Mouse (Mus musculus) midbrain, embryonic 16.5 days (tissue): ENCODE results near the gene Mxra8. TPM values are rescaled to one million over a fixed set of nuclear protein-coding genes. Genes with fewer than 3 reads are reported as not detected.

Experiments
- ATAC-seq: fragments of 200-750 bp; cut with Nextera tagmentation; 2 replicates; pipeline ENCODE4 v1.8.0; 2017; ENCODE audit warnings: moderate TSS enrichment
- H3K27ac ChIP-seq: fragments of 300-500 bp; sonication (generic); 2 replicates; pipeline ENCODE4 v1.5.1; 2014; ENCODE audit warnings: mild to moderate bottlenecking, low read length, mixed read lengths
- H3K27me3 ChIP-seq: fragments of 300-500 bp; sonication (generic); 2 replicates; pipeline ENCODE4 v1.6.1; 2014; ENCODE audit warnings: low read depth, low read length, mixed read lengths; ENCODE audit not compliant: control insufficient read depth, insufficient read depth
- H3K36me3 ChIP-seq: fragments of 300-500 bp; sonication (generic); 2 replicates; pipeline ENCODE4 v1.6.1; 2014; ENCODE audit warnings: mild to moderate bottlenecking, low read length, moderate library complexity, mixed read lengths; ENCODE audit not compliant: control insufficient read depth, insufficient read depth
- H3K4me1 ChIP-seq: fragments of 300-500 bp; sonication (generic); 2 replicates; pipeline ENCODE4 v1.6.1; 2014; ENCODE audit warnings: mild to moderate bottlenecking, low read length, mixed read lengths; ENCODE audit not compliant: control insufficient read depth, insufficient read depth
- H3K4me2 ChIP-seq: fragments of 300-500 bp; sonication (generic); 2 replicates; pipeline ENCODE4 v1.6.1; 2014; ENCODE audit warnings: mild to moderate bottlenecking, low read length, mixed read lengths
- H3K4me3 ChIP-seq: fragments of 300-500 bp; sonication (generic); 2 replicates; pipeline ENCODE4 v1.5.1; 2014; ENCODE audit warnings: low read depth, mild to moderate bottlenecking, low read length, moderate library complexity, mixed read lengths
- H3K9ac ChIP-seq: fragments of 300-500 bp; sonication (generic); 2 replicates; pipeline ENCODE4 v1.6.1; 2014; ENCODE audit warnings: low read depth, low read length, mixed read lengths
- H3K9me3 ChIP-seq: fragments of 300-500 bp; sonication (generic); replicated peaks from 2 replicates; pipeline ENCODE4 v1.6.1; 2014; ENCODE audit warnings: mild to moderate bottlenecking, low read length, mixed read lengths; ENCODE audit not compliant: control insufficient read depth, poor library complexity, severe bottlenecking
- WGBS: fragments of 180-500 bp; shearing (Covaris S2); extraction: QIAGEN DNeasy Blood & Tissue Kit; methylation state at CpG from one replicate; pipeline ENCODE4 v1.1.7; 2014; 5-methylcytosine and 5-hydroxymethylcytosine counted together
- polyA plus RNA-seq: library from polyadenylated mRNA; unstranded; fragments of >200 nt; fragmentation: Nextera tagmentation; extraction: Ambion mirVana; gene quantifications from 2 replicates; pipeline ENCODE4 v1.2.1, GENCODE M21; 2015

The Mxra8 gene
- polyA plus RNA-seq, 1 experiment from 2014 or later = 16.9 TPM

DNA sequence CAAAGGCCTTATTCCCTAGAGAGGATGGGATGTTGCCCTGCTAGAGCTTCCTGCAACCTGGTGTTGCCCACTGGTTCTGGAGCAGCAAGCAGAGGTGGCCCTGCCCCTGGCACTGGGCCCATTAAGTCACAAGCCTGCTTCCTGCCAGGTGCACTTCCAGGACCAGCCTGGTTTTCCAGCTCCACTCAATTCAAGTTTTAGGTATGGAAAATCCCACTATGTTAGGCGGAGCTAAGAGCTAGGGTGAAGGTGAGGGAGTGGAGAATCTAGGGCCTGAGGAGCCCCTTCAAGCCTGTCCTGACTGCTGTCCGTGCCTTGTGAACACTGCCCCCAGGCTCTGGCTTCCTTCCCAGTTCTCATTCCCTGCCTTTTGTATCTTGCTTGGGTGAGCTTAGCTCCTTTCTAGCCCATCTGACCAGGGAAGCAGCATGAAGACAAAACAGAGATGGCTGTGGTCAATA lies 12.5 kb downstream of the Mxra8 start:
- Histone ChIP-seq H3K36me3 (peaks cover 23% of the 10 kb centered on the region), H3K4me1 (peaks cover 28% of the 10 kb centered on the region), H3K4me3 (no peak overlapping the region), H3K4me2 (no peak overlapping the region), H3K27ac (no peak overlapping the region), H3K27me3 (no peaks in the 10 kb centered on the region), H3K9me3 (no peaks in the 10 kb centered on the region), H3K9ac (no peak overlapping the region)
- 91% methylated on average over 2 of the region's 2 CpGs for WGBS
- no peak for ATAC-seq

DNA sequence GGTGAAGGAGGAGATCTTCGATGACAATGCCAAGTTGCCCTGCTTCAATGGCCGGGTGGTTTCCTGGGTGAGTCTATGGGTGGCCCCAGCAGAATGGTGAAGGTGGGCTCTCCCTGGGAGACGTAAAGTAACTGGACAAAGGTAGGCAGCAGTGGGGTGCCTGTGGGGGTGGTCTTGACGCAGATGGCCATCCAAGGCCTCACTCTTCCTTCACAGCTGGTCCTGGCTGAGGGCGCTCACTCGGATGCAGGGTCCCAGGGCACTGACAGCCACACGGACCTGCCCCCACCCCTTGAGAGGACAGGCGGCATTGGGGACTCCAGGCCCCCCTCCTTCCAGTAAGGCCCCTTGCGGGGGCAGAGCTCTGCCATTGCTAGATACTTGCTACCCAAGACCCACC lies 13.9 kb downstream of the Mxra8 start:
- no peak for ATAC-seq
- Histone ChIP-seq H3K27me3 (no peaks in the 10 kb centered on the region), H3K4me1 (peaks cover 23% of the 10 kb centered on the region), H3K9me3 (no peaks in the 10 kb centered on the region), H3K4me2 (no peak overlapping the region), H3K36me3 (peaks cover 28% of the 10 kb centered on the region), H3K4me3 (no peak overlapping the region), H3K9ac (no peak overlapping the region), H3K27ac (no peak overlapping the region)
- WGBS = 88% methylated on average over 9 of the region's 9 CpGs

GRCm38 (mm10) chr4:155854991-155855390 lies 15.5 kb downstream of the Mxra8 start:
- Histone ChIP-seq H3K36me3 (peaks cover 43% of the 10 kb centered on the region), H3K27ac (no peak overlapping the region), H3K27me3 (no peaks in the 10 kb centered on the region), H3K4me3 (no peak overlapping the region), H3K4me1 (peaks cover 7% of the 10 kb centered on the region), H3K4me2 (no peak overlapping the region), H3K9me3 (no peaks in the 10 kb centered on the region), H3K9ac (no peak overlapping the region)
- WGBS = 97% methylated on average over 12 of the region's 12 CpGs
- ATAC-seq = no peak

GRCm38 (mm10) chr4:155856071-155856470 lies 16.6 kb downstream of the Mxra8 start:
- H3K9ac ChIP-seq = no peak overlapping the region
- peaks cover 48% of the 10 kb centered on the region for H3K36me3 ChIP-seq
- no peaks in the 10 kb centered on the region for H3K4me1 ChIP-seq
- WGBS = 91% methylated on average over 12 of the region's 12 CpGs
- H3K27me3 ChIP-seq = no peaks in the 10 kb centered on the region
- no peak overlapping the region for H3K4me2 ChIP-seq
- ATAC-seq = no peak
- no peak overlapping the region for H3K27ac ChIP-seq
- no peaks in the 10 kb centered on the region for H3K9me3 ChIP-seq
- H3K4me3 ChIP-seq = no peak overlapping the region

DNA sequence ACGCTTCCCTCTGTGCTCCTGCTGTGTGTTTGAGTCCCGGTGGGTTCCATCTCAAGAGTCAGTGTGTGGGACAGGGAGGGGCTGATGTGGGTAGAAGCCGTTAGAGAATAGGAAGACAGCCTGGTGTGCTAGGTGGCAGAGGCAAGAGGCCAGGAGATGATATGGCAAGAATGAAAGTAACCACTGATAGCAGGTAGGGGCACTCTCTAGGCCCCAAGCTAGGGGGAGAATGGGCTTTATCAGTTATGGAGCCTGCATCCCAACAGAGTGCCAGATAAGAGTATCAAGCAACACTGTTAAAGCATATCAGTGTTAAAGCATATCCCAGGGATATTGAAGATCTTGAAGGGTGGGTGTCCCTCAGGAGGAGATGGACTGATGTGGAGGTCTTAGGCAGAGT lies 17.4 kb downstream of the Mxra8 start:
- H3K4me2 ChIP-seq = no peak overlapping the region
- no peak overlapping the region for H3K9ac ChIP-seq
- no peak overlapping the region for H3K4me3 ChIP-seq
- H3K9me3 ChIP-seq = no peaks in the 10 kb centered on the region
- no peaks in the 10 kb centered on the region for H3K4me1 ChIP-seq
- peaks cover 50% of the 10 kb centered on the region for H3K36me3 ChIP-seq
- ATAC-seq = no peak
- no peak overlapping the region for H3K27ac ChIP-seq
- no peaks in the 10 kb centered on the region for H3K27me3 ChIP-seq
- 82% methylated on average over 3 of the region's 3 CpGs for WGBS

DNA sequence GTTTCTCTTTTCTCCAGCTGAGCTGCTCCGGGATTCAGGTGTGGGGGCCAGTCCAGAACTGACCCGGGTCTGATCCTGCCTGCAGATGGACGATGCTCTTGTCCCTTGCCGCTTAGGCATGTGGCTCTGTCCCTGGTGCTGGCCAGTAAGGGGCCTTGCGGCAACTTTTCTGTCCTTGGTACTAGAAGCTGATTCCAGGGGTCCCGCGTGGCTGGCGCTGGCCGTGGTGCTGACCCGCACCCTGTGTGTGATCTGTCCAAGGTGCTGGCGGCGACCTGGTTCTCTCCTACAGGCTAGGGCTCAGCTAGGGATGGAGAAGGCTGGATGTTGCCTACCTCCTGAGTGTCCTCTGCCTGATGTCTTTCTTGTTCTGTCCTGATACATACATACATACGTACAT lies 19.8 kb downstream of the Mxra8 start:
- Histone ChIP-seq H3K36me3 (peaks cover 50% of the 10 kb centered on the region), H3K4me2 (no peak overlapping the region), H3K9ac (no peak overlapping the region), H3K27ac (no peak overlapping the region), H3K4me3 (no peak overlapping the region), H3K9me3 (no peaks in the 10 kb centered on the region), H3K27me3 (no peaks in the 10 kb centered on the region), H3K4me1 (no peaks in the 10 kb centered on the region)
- ATAC-seq = no peak
- WGBS = 33% methylated on average over 13 of the region's 13 CpGs

GRCm38 (mm10) chr4:155861787-155862186 lies 22.3 kb downstream of the Mxra8 start:
- Histone ChIP-seq H3K27ac (no peak overlapping the region), H3K27me3 (no peaks in the 10 kb centered on the region), H3K9me3 (no peaks in the 10 kb centered on the region), H3K9ac (no peak overlapping the region), H3K36me3 (peaks cover 37% of the 10 kb centered on the region), H3K4me3 (no peak overlapping the region), H3K4me2 (no peak overlapping the region), H3K4me1 (no peaks in the 10 kb centered on the region)
- 94% methylated on average over 7 of the region's 7 CpGs for WGBS
- ATAC-seq = no peak

DNA sequence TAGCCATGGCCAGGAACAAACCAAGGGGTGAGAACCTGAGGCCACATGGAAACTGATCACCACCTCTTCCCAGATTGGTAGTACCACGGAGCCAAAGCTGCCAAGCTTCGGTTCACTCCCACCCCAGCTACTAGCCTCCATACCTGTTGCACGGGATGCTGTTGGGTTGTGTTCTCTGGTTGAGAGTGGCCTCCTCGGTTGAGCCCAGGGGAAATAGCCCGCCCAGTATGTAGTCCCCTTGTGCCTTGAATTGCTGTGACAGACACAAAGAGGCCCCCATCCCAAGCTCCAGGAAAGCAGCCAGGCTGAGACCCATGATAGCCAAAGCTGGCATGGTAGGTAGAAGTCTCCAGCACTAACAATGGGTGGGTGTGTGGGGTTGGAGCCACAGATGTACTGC lies 23.5 kb downstream of the Mxra8 start, which contains the start of gene Tas1r3:
Tas1r3 (minus strand) TSS at position 362 of the 400 bp plus-strand sequence.
- Histone ChIP-seq H3K27ac (no peak within 1 kb of the TSS), H3K27me3 (no peaks in the 10 kb centered on the region), H3K9me3 (no peaks in the 10 kb centered on the region), H3K36me3 (peaks cover 34% of the 10 kb centered on the region), H3K9ac (no peak within 1 kb of the TSS), H3K4me2 (no peak within 1 kb of the TSS), H3K4me3 (no peak within 1 kb of the TSS), H3K4me1 (peaks cover under 1% of the 10 kb centered on the region)
- WGBS = 81% methylated on average over 5 of the region's 5 CpGs
- ATAC-seq = no peak

- Histone ChIP-seq H3K36me3 (peaks cover 15% of the 10 kb centered on the region; the same call in 1 of the 2 replicates), H3K27me3 (no peaks in the 10 kb centered on the region), H3K9me3 (no peaks in the 10 kb centered on the region), H3K27ac (peak overlapping the region; percentile 25; the same call in 1 of the 2 replicates), H3K4me1 (peaks cover 23% of the 10 kb centered on the region), H3K4me2 (peak overlapping the region; percentile 89), H3K4me3 (peak overlapping the region; percentile 81), H3K9ac (peak overlapping the region; percentile 89)
- 9% methylated on average over 22 of the region's 22 CpGs for WGBS
- ATAC-seq = peak; percentile 63
Observed at GRCm38 (mm10) chr4:155868614-155869298, 29.3 kb downstream of the Mxra8 start.
